Mouse (Mus musculus): ENCODE results near the gene Pcnx2.

DNA sequence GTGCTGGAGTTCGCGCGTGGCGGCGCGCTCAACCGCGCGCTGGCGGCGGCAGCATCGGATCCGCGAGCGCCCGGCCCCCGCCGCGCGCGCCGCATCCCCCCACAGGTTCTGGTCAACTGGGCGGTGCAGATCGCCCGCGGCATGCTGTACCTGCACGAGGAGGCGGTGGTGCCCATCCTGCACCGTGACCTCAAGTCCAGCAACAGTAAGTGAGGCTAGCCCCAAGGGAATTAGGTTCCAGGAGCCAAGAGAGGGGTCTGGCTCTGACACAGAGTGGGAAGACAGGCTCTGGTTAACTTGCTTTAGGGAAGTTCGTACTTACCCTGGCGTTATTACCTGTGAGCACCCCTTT lies 13.1 kb upstream of the Pcnx2 start:
- no peak for TF ChIP-seq TCF12 (IDR thresholded peaks at IDR 0.05; ENCODE audit: low read depth, low read length)
- TF ChIP-seq CTCF (conservative IDR thresholded peaks at IDR 0.05 in 1 of 2, IDR thresholded peaks at IDR 0.05 in 1 of 2; ENCODE audit: low read depth in 2 of 2, low read length in 2 of 2): no peak
- no peak for TF ChIP-seq USF2 (conservative IDR thresholded peaks at IDR 0.05; ENCODE audit: low read depth, low read length)
- no peak for TF ChIP-seq ZKSCAN1 (IDR thresholded peaks at IDR 0.05; ENCODE audit: borderline replicate concordance, low read depth, low read length)
- TF ChIP-seq POLR2AphosphoS2 (IDR thresholded peaks at IDR 0.05; ENCODE audit: low read depth, low read length): no peak
